Mouse (Mus musculus): Measurements from ENCODE around the gene Rnase12. TPM values are rescaled to one million over a fixed set of nuclear protein-coding genes. Genes with fewer than 3 reads are reported as not detected.

The Rnase12 gene
- polyA plus RNA-seq (2015; fragmentation: Nextera tagmentation; extraction: Ambion mirVana) = 1.3 and 1.6 TPM in 2 replicates

DNA sequence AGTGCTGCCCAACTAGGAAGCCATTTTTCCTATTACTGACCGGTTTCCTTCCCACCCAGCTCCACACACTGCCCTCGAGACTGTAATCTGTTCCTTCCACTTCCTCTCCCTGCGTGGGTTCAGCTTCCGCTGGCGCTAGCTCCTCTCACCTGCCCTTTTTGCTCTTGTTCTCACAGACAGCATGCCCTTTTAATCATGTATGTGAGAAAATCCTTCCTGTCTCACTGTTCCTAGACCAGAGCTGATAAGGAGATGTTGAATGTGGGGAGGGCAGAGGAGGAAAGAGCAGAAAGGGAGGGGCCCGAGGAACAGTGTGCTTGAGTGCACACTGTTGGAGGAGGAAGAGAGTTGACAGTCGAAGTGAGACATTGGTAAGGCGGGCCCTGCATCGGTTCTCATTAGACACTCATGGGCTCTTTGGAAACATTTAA is at the start of gene Rnase12:
Gene Rnase12 (minus strand): TSS at position 261 of the 431 bp plus-strand sequence.
- no peaks in the 10 kb centered on the region for H3K9me3 ChIP-seq (ENCODE audit: low read length)
- H3K9ac ChIP-seq (replicated peaks) = no peak within 1 kb of the TSS
- peaks cover 10% of the 10 kb centered on the region for H3K4me1 ChIP-seq (ENCODE audit: insufficient read depth)
- 14% methylated on average over 9 of the region's 9 CpGs for WGBS (ENCODE audit: insufficient replicate concordance)
- 0 out of 2 replicates have a peak within 1 kb of the TSS, but pooled peaks have one; percentile 19 for H3K27ac ChIP-seq (ENCODE audit: low read depth)
- H3K27me3 ChIP-seq (ENCODE audit: insufficient read depth, low read length) = no peaks in the 10 kb centered on the region
- ATAC-seq = peak; percentile 66
- no peaks in the 10 kb centered on the region for H3K36me3 ChIP-seq (replicated peaks; ENCODE audit: insufficient read depth, low read length)
- H3K4me2 ChIP-seq (ENCODE audit: low read depth, low read length) = peak within 1 kb of the TSS; percentile 43
- no peak within 1 kb of the TSS; the same call in 1 of the 2 replicates for H3K4me3 ChIP-seq (ENCODE audit: low read depth, low read length)
- TF ChIP-seq CTCF (IDR thresholded peaks at IDR 0.05; ENCODE audit: low read depth) (no peak), EP300 (IDR thresholded peaks at IDR 0.05; ENCODE audit: low read depth) (peak; percentile 35; the same call in 1 of the 2 replicates)
- no peak for DNase-seq

DNA sequence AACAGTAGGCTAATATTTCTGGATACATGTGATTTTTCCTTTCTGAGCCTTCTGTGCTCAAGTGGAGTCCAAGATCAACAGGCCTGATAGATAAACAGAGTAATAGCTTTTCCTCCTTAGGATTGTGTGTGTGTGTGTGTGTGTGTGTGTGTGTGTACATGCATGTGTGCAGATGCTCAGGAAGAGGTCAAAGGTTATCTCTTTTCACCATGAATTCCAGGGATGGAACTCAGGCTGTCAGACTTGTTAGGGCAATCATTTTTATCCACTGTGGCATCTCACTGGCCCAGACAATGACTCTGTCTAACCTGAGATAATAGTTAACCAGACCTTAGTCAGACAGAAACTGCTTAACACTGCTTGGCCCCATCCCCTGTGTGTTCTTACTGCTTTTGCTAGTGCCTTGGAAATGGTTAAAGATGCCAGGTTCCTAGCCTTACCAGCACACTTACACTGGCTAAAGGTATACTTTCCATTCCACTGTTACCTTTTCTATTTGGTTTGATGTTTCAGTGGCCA is 49.0 kb upstream of the Rnase12 start:
- Histone ChIP-seq H3K4me3 (ENCODE audit: low read depth, low read length) (no peak overlapping the region), H3K27me3 (ENCODE audit: insufficient read depth, low read length) (no peaks in the 10 kb centered on the region), H3K9ac (replicated peaks) (no peak overlapping the region), H3K4me2 (ENCODE audit: low read depth, low read length) (no peak overlapping the region), H3K4me1 (ENCODE audit: insufficient read depth) (peaks cover 3% of the 10 kb centered on the region; the same call in 1 of the 2 replicates), H3K36me3 (replicated peaks; ENCODE audit: insufficient read depth, low read length) (0 out of 2 replicates have a peak, but pooled peaks cover 3% of the 10 kb centered on the region), H3K27ac (ENCODE audit: low read depth) (no peak overlapping the region), H3K9me3 (ENCODE audit: low read length) (no peaks in the 10 kb centered on the region)
- DNase-seq = no peak
- TF ChIP-seq EP300 (IDR thresholded peaks at IDR 0.05; ENCODE audit: low read depth) = no peak
- no peak for TF ChIP-seq CTCF (IDR thresholded peaks at IDR 0.05; ENCODE audit: low read depth)
- peak; percentile 45; the same call in 1 of the 2 replicates for ATAC-seq

DNA sequence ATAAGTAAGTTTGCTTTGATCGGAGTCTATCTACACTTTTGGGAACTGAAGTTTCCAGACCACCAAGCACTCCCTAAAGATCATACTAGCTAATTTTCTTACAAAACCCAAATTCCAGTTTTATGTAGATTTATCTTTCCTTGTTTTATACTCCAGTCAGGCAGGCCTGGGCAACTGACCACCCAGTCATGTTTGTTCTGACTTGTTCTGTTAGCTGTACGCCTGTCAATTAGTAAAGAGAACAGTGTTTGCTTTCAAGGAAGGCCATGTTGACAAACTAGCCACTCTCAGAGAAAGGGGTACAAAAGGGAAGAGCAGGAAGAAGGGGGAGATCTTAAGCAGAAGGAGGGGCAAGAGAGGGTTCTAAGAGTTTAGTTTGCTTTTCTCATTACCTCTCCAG is 46.9 kb upstream of the Rnase12 start:
- no peak overlapping the region for H3K4me3 ChIP-seq (ENCODE audit: low read depth, low read length)
- H3K27me3 ChIP-seq (ENCODE audit: insufficient read depth, low read length) = no peaks in the 10 kb centered on the region
- H3K4me2 ChIP-seq (ENCODE audit: low read depth, low read length) = no peak overlapping the region
- WGBS (ENCODE audit: insufficient replicate concordance) = 67% methylated on average over 2 of the region's 2 CpGs
- no peak for TF ChIP-seq CTCF (IDR thresholded peaks at IDR 0.05; ENCODE audit: low read depth)
- no peak for TF ChIP-seq EP300 (IDR thresholded peaks at IDR 0.05; ENCODE audit: low read depth)
- no peak for ATAC-seq
- H3K27ac ChIP-seq (ENCODE audit: low read depth) = 0 out of 2 replicates have a peak overlapping the region, but pooled peaks have one; percentile 6
- 0 out of 2 replicates have a peak, but pooled peaks cover 3% of the 10 kb centered on the region for H3K36me3 ChIP-seq (replicated peaks; ENCODE audit: insufficient read depth, low read length)
- H3K9ac ChIP-seq (replicated peaks) = no peak overlapping the region
- DNase-seq = no peak
- peaks cover 3% of the 10 kb centered on the region; the same call in 1 of the 2 replicates for H3K4me1 ChIP-seq (ENCODE audit: insufficient read depth)
- H3K9me3 ChIP-seq (ENCODE audit: low read length) = no peaks in the 10 kb centered on the region

DNA sequence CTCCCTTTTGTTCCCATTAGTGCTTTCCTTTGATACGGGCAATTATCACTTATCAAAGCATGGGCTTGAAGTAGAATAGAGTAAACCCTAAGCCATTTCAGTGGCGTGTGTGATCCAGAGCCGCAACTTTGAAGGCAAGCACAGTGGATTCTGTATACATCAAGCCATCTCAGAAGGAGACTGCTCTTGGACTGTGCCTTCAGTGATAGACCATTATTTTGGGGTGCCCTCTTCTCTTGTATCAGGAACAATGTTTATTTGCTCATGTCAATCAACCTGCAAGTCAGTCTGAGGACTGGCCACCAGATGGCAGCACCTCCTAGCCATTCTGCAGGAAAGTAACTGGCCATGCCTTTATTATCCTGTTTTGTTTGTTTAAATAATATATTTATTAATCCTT is 45.8 kb upstream of the Rnase12 start:
- WGBS (ENCODE audit: insufficient replicate concordance) = 65% methylated on average over 3 of the region's 3 CpGs
- no peak overlapping the region for H3K9ac ChIP-seq (replicated peaks)
- DNase-seq (peak; percentile 85), ATAC-seq (no peak)
- TF ChIP-seq CTCF (IDR thresholded peaks at IDR 0.05; ENCODE audit: low read depth) = peak; percentile 93
- no peak for TF ChIP-seq EP300 (IDR thresholded peaks at IDR 0.05; ENCODE audit: low read depth)
- H3K27ac ChIP-seq (ENCODE audit: low read depth) = no peak overlapping the region
- no peaks in the 10 kb centered on the region for H3K9me3 ChIP-seq (ENCODE audit: low read length)
- H3K36me3 ChIP-seq (replicated peaks; ENCODE audit: insufficient read depth, low read length) = 0 out of 2 replicates have a peak, but pooled peaks cover 3% of the 10 kb centered on the region
- H3K4me3 ChIP-seq (ENCODE audit: low read depth, low read length) = no peak overlapping the region
- no peaks in the 10 kb centered on the region for H3K27me3 ChIP-seq (ENCODE audit: insufficient read depth, low read length)
- H3K4me2 ChIP-seq (ENCODE audit: low read depth, low read length) = no peak overlapping the region
- H3K4me1 ChIP-seq (ENCODE audit: insufficient read depth) = peaks cover 3% of the 10 kb centered on the region; the same call in 1 of the 2 replicates

DNA sequence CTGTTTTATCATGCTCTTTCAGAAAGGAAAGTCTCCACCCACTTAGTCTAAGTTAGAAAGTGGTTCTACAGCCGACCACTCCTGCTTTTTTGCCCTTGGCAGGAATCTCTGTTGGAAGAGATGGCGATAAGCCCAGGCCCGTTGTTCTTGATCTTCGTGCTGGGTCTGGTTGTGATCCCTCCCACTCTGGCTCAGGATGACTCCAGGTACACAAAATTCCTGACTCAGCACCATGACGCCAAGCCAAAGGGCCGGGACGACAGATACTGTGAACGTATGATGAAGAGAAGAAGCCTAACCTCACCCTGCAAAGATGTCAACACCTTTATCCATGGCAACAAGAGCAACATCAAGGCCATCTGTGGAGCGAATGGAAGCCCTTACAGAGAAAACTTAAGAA is 43.8 kb upstream of the Rnase12 start:
- DNase-seq = no peak
- Histone ChIP-seq H3K36me3 (replicated peaks; ENCODE audit: insufficient read depth, low read length) (0 out of 2 replicates have a peak, but pooled peaks cover 3% of the 10 kb centered on the region), H3K9ac (replicated peaks) (no peak overlapping the region), H3K27ac (ENCODE audit: low read depth) (no peak overlapping the region), H3K27me3 (ENCODE audit: insufficient read depth, low read length) (no peaks in the 10 kb centered on the region), H3K4me3 (ENCODE audit: low read depth, low read length) (no peak overlapping the region), H3K9me3 (ENCODE audit: low read length) (no peaks in the 10 kb centered on the region), H3K4me1 (ENCODE audit: insufficient read depth) (no peaks in the 10 kb centered on the region; the same call in 1 of the 2 replicates), H3K4me2 (ENCODE audit: low read depth, low read length) (no peak overlapping the region)
- no peak for ATAC-seq
- WGBS (ENCODE audit: insufficient replicate concordance) = 73% methylated on average over 9 of the region's 9 CpGs
- TF ChIP-seq CTCF (IDR thresholded peaks at IDR 0.05; ENCODE audit: low read depth) (no peak), EP300 (IDR thresholded peaks at IDR 0.05; ENCODE audit: low read depth) (no peak)

DNA sequence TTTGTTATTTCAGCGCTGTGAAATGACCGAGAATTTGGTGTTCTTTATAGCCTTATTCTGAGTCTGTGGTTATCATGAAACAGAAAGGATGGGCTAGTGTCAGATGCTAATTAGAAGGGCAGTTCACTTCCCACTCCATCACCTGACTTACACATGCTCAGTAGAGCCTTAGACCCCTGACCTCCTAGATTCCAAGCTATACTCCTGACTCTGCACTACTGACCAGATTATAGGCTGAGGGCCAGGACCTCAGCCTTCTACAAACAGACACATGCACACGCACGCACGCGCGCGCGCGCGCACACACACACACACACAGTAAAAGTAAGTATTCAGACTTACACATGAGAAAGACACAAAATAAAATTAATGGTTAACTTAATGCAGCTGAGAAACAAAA is 41.5 kb upstream of the Rnase12 start:
- peaks cover 15% of the 10 kb centered on the region for H3K4me1 ChIP-seq (ENCODE audit: insufficient read depth)
- ATAC-seq = no peak
- no peaks in the 10 kb centered on the region for H3K36me3 ChIP-seq (replicated peaks; ENCODE audit: insufficient read depth, low read length)
- TF ChIP-seq CTCF (IDR thresholded peaks at IDR 0.05; ENCODE audit: low read depth) = no peak
- TF ChIP-seq EP300 (IDR thresholded peaks at IDR 0.05; ENCODE audit: low read depth) = no peak
- H3K4me2 ChIP-seq (ENCODE audit: low read depth, low read length) = no peak overlapping the region
- no peak overlapping the region for H3K9ac ChIP-seq (replicated peaks)
- H3K27me3 ChIP-seq (ENCODE audit: insufficient read depth, low read length) = no peaks in the 10 kb centered on the region
- WGBS (ENCODE audit: insufficient replicate concordance) = 96% methylated on average over 11 of the region's 11 CpGs
- H3K27ac ChIP-seq (ENCODE audit: low read depth) = no peak overlapping the region
- H3K9me3 ChIP-seq (ENCODE audit: low read length) = no peaks in the 10 kb centered on the region
- no peak for DNase-seq
- H3K4me3 ChIP-seq (ENCODE audit: low read depth, low read length) = no peak overlapping the region
